Mouse (Mus musculus) CH12.LX (cell line): ENCODE data around the gene Stk32b. TPM values are rescaled to one million over a fixed set of nuclear protein-coding genes. Genes with fewer than 3 reads are reported as not detected.

Experiments used
- DNase-seq: peaks from one replicate; pipeline ENCODE4 v3.0.0-alpha.2; 2013; ENCODE audit errors: extremely low read depth
- H3K27ac ChIP-seq: 2 replicates; pipeline ENCODE4 v1.5.1; 2012; ENCODE audit warnings: low read depth, mild to moderate bottlenecking, control low read depth, moderate library complexity; ENCODE audit not compliant: insufficient read depth
- H3K27me3 ChIP-seq: replicated peaks from 2 replicates; pipeline ENCODE3; 2012; ENCODE audit warnings: inconsistent platforms
- H3K36me3 ChIP-seq, 2 experiments: replicated peaks in 1 of 2; 2 replicates each; pipeline versions ENCODE3 to v1.6.1; 2012; ENCODE audit warnings: inconsistent platforms in 1 of 2, low read length in 1 of 2, mild to moderate bottlenecking in 1 of 2, mixed read lengths in 1 of 2, moderate library complexity in 1 of 2; ENCODE audit not compliant: control insufficient read depth in 1 of 2, insufficient read depth in 1 of 2
- H3K4me1 ChIP-seq, 2 experiments: 2 replicates each; pipeline ENCODE4 v1.6.1; 2012; ENCODE audit warnings: inconsistent platforms in 1 of 2, moderate library complexity in 1 of 2; ENCODE audit not compliant: insufficient read depth in 2 of 2, control insufficient read depth in 1 of 2
- H3K4me2 ChIP-seq: 2 replicates; pipeline ENCODE4 v1.6.1; 2012; ENCODE audit warnings: low read depth, mild to moderate bottlenecking, control low read depth; ENCODE audit not compliant: poor library complexity, insufficient read depth, severe bottlenecking
- H3K4me3 ChIP-seq, 3 experiments: fragments of 150-350 bp in 1 of 3; sonication (generic) in 1 of 3; replicated peaks in 1 of 3; 2 replicates each; pipeline versions ENCODE3 to v1.5.1; 2011 to 2012; ENCODE audit warnings: low read depth in 2 of 3, low read length in 2 of 3, mild to moderate bottlenecking in 2 of 3, moderate library complexity in 2 of 3, control low read depth in 1 of 3, improper control_type of control experiment in 1 of 3, inconsistent platforms in 1 of 3, mixed read lengths in 1 of 3; ENCODE audit not compliant: poor library complexity in 1 of 3
- H3K79me2 ChIP-seq: replicated peaks from 2 replicates; pipeline ENCODE4 v1.6.1; 2012; ENCODE audit warnings: mild to moderate bottlenecking, moderate library complexity; ENCODE audit not compliant: control insufficient read depth, poor library complexity, insufficient read depth, severe bottlenecking; ENCODE audit errors: extremely low read depth
- H3K9ac ChIP-seq: 2 replicates; pipeline ENCODE4 v1.6.1; 2012; ENCODE audit warnings: low read depth, mild to moderate bottlenecking, control low read depth, moderate library complexity; ENCODE audit not compliant: insufficient read depth
- H3K9me3 ChIP-seq: replicated peaks from 2 replicates; pipeline ENCODE3; 2012; ENCODE audit warnings: low read length, inconsistent platforms, mixed read lengths
- BHLHE40 ChIP-seq: IDR thresholded peaks from 2 replicates; pipeline ENCODE4 v1.6.1; 2011; ENCODE audit warnings: mild to moderate bottlenecking, low read depth, low read length, improper control_type of control experiment
- CHD2 ChIP-seq: IDR thresholded peaks from 2 replicates; pipeline ENCODE4 v1.6.1; 2011; ENCODE audit warnings: low read length, improper control_type of control experiment
- E2F4 ChIP-seq: IDR thresholded peaks from 2 replicates; pipeline ENCODE4 v1.6.1; 2011; ENCODE audit warnings: low read depth, low read length, improper control_type of control experiment; ENCODE audit not compliant: insufficient replicate concordance
- ELF1 ChIP-seq: IDR thresholded peaks from 2 replicates; pipeline ENCODE4 v1.6.1; 2014; ENCODE audit warnings: low read depth, mild to moderate bottlenecking, inconsistent platforms, low read length, improper control_type of control experiment
- ETS1 ChIP-seq: conservative IDR thresholded peaks from 2 replicates; pipeline ENCODE4 v1.6.1; 2012; ENCODE audit warnings: low read depth, mild to moderate bottlenecking, inconsistent platforms, low read length, improper control_type of control experiment, moderate library complexity
- GABPA ChIP-seq: IDR thresholded peaks from 2 replicates; pipeline ENCODE4 v1.6.1; 2012; ENCODE audit warnings: low read depth, low read length, improper control_type of control experiment, inconsistent platforms; ENCODE audit not compliant: insufficient replicate concordance
- HCFC1 ChIP-seq: IDR thresholded peaks from 2 replicates; pipeline ENCODE4 v1.6.1; 2012; ENCODE audit warnings: low read depth, mild to moderate bottlenecking, inconsistent platforms, low read length, improper control_type of control experiment
- JUND ChIP-seq: conservative IDR thresholded peaks from 2 replicates; pipeline ENCODE4 v1.6.1; 2011; ENCODE audit warnings: low read depth, low read length, improper control_type of control experiment
- MAX ChIP-seq: IDR thresholded peaks from 2 replicates; pipeline ENCODE4 v1.6.1; 2011; ENCODE audit warnings: low read length, improper control_type of control experiment
- MAZ ChIP-seq: IDR thresholded peaks from 2 replicates; pipeline ENCODE4 v1.6.1; 2012; ENCODE audit warnings: low read depth, mild to moderate bottlenecking, inconsistent platforms, low read length, improper control_type of control experiment, moderate library complexity
- MXI1 ChIP-seq: IDR thresholded peaks from 2 replicates; pipeline ENCODE4 v1.6.1; 2011; ENCODE audit warnings: mild to moderate bottlenecking, low read depth, low read length, improper control_type of control experiment
- MYC ChIP-seq: IDR thresholded peaks from 2 replicates; pipeline ENCODE4 v1.6.1; 2011; ENCODE audit warnings: low read depth, mild to moderate bottlenecking, improper control_type of control experiment, low read length
- NELFE ChIP-seq: IDR thresholded peaks from 2 replicates; pipeline ENCODE4 v1.6.1; 2011; ENCODE audit warnings: low read depth, low read length, improper control_type of control experiment
- NRF1 ChIP-seq: IDR thresholded peaks from 2 replicates; pipeline ENCODE4 v1.6.1; 2014; ENCODE audit warnings: low read depth, mild to moderate bottlenecking, inconsistent platforms, low read length, improper control_type of control experiment, moderate library complexity
- PAX5 ChIP-seq: IDR thresholded peaks from 2 replicates; pipeline ENCODE4 v1.6.1; 2012; ENCODE audit warnings: low read length, inconsistent platforms, mixed read lengths
- SIN3A ChIP-seq: IDR thresholded peaks from 2 replicates; pipeline ENCODE4 v1.6.1; 2012; ENCODE audit warnings: low read length, improper control_type of control experiment, inconsistent platforms
- TCF12 ChIP-seq: IDR thresholded peaks from 2 replicates; pipeline ENCODE4 v1.6.1; 2014; ENCODE audit warnings: low read depth, mild to moderate bottlenecking, inconsistent platforms, low read length, improper control_type of control experiment
- UBTF ChIP-seq: IDR thresholded peaks from 2 replicates; pipeline ENCODE4 v1.6.1; 2012; ENCODE audit warnings: low read depth, mild to moderate bottlenecking, inconsistent platforms, low read length, improper control_type of control experiment, moderate library complexity
- USF1 ChIP-seq: IDR thresholded peaks from 2 replicates; pipeline ENCODE4 v1.6.1; 2014; ENCODE audit warnings: low read depth, mild to moderate bottlenecking, inconsistent platforms, low read length, improper control_type of control experiment
- USF2 ChIP-seq: conservative IDR thresholded peaks from 2 replicates; pipeline ENCODE4 v1.6.1; 2011; ENCODE audit warnings: low read depth, low read length, improper control_type of control experiment
- ZKSCAN1 ChIP-seq: IDR thresholded peaks from 2 replicates; pipeline ENCODE4 v1.6.1; 2012; ENCODE audit warnings: low read depth, inconsistent platforms, low read length, improper control_type of control experiment, borderline replicate concordance
- dilution Hi-C: fragments of 300-500 bp; cut with MboI; formaldehyde crosslinking; loops from 2 replicates; pipeline ENCODE4 v1.14.3; 2020; ENCODE audit warnings: low sequenced_read_pairs; ENCODE audit not compliant: extremely low pct_unique_long_range_greater_than_20kb, extremely low pct_ligation_motif_present
- in situ Hi-C: fragments of 300-500 bp; cut with MboI; formaldehyde crosslinking; loops from 3 replicates; pipeline ENCODE4 v1.14.3; 2019; ENCODE audit warnings: low sequenced_read_pairs, low pct_ligation_motif_present, low pct_unique_long_range_greater_than_20kb, mixed read lengths
- polyA plus RNA-seq: library from polyadenylated mRNA; unstranded; fragments of >175 nt; gene quantifications from 2 replicates; pipeline ENCODE4 v1.2.1, GENCODE M21; 2012; ENCODE audit warnings: low read depth; ENCODE audit not compliant: insufficient read length
- total RNA-seq, 2 experiments: library from RNA; depleted of rRNA; stranded (reverse); fragments of 300-350 nt in 1 of 2; fragments of >200 nt in 1 of 2; gene quantifications; 2 replicates each; pipeline ENCODE4 v1.2.3; 2012 to 2014

The Stk32b gene
- total and polyA plus RNA-seq, 3 experiments, result not detected

GRCm38 (mm10) chr5:37551649-37552048 is 165.3 kb downstream of the Stk32b start:
- in situ Hi-C loops, result no loop called here
- Histone ChIP-seq H3K27ac (no peak overlapping the region), H3K9ac (no peak overlapping the region), H3K4me3 (no peak overlapping the region), H3K4me2 (no peak overlapping the region), H3K4me1 (no peaks in the 10 kb centered on the region)
- DNase-seq, result no peak
- dilution Hi-C loops, result no loop called here
- TF ChIP-seq MAZ, result no peak
- no peak for TF ChIP-seq BHLHE40
- TF ChIP-seq, all 38 proteins: peak for 0
- Histone ChIP-seq H3K9me3 (no peaks in the 10 kb centered on the region), H3K36me3 (no peaks in the 10 kb centered on the region), H3K79me2 (no peaks in the 10 kb centered on the region), H3K27me3 (peaks cover 38% of the 10 kb centered on the region)

- H3K36me3 ChIP-seq, result no peaks in the 10 kb centered on the region
- no peaks in the 10 kb centered on the region for H3K79me2 ChIP-seq
- in situ Hi-C loops (no loop called here), dilution Hi-C loops (no loop called here)
- no peak overlapping the region for H3K27ac ChIP-seq
- H3K4me1 ChIP-seq, result no peaks in the 10 kb centered on the region
- H3K9me3 ChIP-seq, result no peaks in the 10 kb centered on the region
- H3K27me3 ChIP-seq, result peaks cover 40% of the 10 kb centered on the region
- TF ChIP-seq NRF1, result no peak
- no peak for TF ChIP-seq ETS1
- no peak for TF ChIP-seq CHD2
- no peak for TF ChIP-seq BHLHE40
- no peak for TF ChIP-seq USF2
- no peak for TF ChIP-seq MYC
- TF ChIP-seq GABPA, result no peak
- TF ChIP-seq ELF1, result no peak
- no peak for TF ChIP-seq USF1
- no peak for TF ChIP-seq MXI1
- TF ChIP-seq HCFC1, result no peak
- no peak for TF ChIP-seq UBTF
- no peak for TF ChIP-seq PAX5
- TF ChIP-seq NELFE, result no peak
- no peak for TF ChIP-seq E2F4
- TF ChIP-seq JUND, result no peak
- no peak for TF ChIP-seq ZKSCAN1
- TF ChIP-seq TCF12, result no peak
- TF ChIP-seq MAX, result no peak
- no peak for TF ChIP-seq SIN3A
- no peak overlapping the region for H3K4me3 ChIP-seq
- no peak overlapping the region for H3K9ac ChIP-seq
- no peak for DNase-seq
- no peak overlapping the region for H3K4me2 ChIP-seq
These were observed 181.2 kb downstream of the Stk32b start for GRCm38 (mm10) chr5:37535726-37536293.
